Mouse (Mus musculus): ENCODE data around the gene Meiob.

GRCm38 (mm10) chr17:24844525-24844924 lies 40.4 kb downstream of the Meiob start:
- TF ChIP-seq CTCF (IDR thresholded peaks at IDR 0.05; ENCODE audit: low read depth, low read length) (no peak), GATA1 (IDR thresholded peaks at IDR 0.05; ENCODE audit: borderline replicate concordance, low read length) (no peak), TAL1 (conservative IDR thresholded peaks at IDR 0.05; ENCODE audit: low read depth, low read length) (no peak), GATA2 (IDR thresholded peaks at IDR 0.05; ENCODE audit: borderline replicate concordance, low read depth, low read length) (no peak)
